Mouse (Mus musculus) mesoderm, embryonic 11.5 days (tissue): ENCODE data around the gene Timm10b.
A peak's percentile ranks its signal among the peaks of the same experiment; 100 is the strongest.

Experiments
- DNase-seq: peaks from one replicate; pipeline ENCODE4 v3.0.0-alpha.2; 2012; ENCODE audit warnings: low read depth, low spot score

Timm10b gene

DNA sequence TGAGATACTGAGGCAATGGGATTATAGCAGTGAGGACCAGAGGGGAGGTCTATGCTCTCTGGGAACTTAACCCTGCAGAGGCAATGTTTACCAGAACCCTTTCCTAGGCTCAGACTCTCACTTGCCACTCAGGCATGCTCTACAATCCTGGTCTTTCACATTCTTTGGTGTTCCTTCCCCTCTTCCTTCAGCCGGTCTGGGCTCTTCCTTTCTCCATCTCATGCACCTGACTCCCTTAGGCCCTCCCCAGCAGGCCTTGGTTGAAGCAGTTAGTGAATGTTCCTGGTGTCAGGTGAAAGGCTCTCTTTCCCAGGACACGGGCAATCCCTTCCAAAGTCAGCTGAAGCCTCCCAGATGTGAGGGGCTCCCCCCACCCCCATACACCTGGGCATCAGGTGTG, at the start of gene Timm10b:
Gene Timm10b, plus strand, starts transcription at position 301 of the 400 bp plus-strand sequence.
- no peak for DNase-seq

DNA sequence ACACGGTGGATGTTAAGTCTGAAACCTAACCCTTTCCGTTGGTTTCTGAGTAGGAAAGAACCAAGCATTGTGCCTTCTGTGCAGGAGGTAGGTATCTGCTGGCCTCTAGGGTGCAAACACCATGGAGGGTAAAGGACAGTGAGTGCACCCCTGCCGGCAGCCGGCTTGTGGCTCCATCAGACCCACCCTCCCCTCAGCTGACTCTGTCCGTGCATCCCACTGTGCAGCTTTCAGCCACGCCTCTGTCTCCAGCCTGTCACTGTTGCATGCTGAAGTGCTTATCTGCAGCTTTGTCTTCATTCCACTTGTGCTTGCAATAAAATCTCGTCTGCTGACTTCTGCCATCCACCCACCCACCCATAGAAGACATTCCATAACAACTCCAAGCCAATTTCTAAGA, 49.8 kb upstream of the Timm10b start:
- DNase-seq: no peak

- DNase-seq: peak; percentile 71
These were observed 36.8 kb upstream of the Timm10b start for GRCm38 (mm10) chr7:105602860-105603623.

GRCm38 (mm10) chr7:105608467-105608866, 31.4 kb upstream of the Timm10b start:
- DNase-seq: no peak

DNA sequence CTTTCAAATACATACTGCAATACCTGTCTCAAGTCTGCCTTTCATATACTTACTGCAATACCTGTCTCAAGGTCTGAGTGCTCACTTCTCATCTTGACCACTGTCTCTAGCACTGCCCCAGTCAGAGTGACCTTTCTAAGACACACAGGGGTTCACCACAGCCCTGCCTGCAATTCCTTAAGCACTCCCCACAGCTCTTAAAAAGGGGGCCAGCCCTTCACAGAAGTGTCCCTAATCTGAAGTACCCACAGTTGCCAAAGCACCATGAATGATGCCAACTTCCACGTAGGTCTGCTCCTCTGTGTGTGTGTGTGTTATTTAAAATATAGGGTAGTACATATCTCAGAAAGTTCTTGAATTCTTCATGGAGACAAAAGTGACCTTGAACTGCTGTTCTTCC, 28.1 kb upstream of the Timm10b start:
- no peak for DNase-seq

GRCm38 (mm10) chr7:105614400-105614799, 25.5 kb upstream of the Timm10b start:
- DNase-seq: no peak

- no peak for DNase-seq
These were observed 24.1 kb upstream of the Timm10b start for GRCm38 (mm10) chr7:105615720-105616119.

GRCm38 (mm10) chr7:105616561-105616960, 23.3 kb upstream of the Timm10b start:
- no peak for DNase-seq

DNA sequence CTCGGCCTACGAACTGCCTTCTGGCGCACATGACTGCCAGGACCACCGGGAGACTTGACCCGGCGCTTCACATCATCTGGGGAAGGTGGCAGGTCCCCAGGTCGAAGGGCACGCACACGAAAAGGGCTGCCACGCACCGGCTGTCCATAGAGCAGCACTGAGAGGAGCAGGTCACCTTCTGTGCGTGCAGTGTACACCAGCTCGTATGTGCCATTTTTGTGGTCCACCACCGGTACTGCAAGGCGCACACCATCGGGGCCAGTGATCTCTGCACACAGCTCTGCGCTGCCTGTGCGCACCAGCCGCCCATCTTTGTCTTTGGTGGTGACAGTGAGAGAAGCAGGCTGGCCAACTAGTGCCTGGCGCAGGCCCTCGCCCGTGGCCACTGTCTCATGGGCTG, 22.0 kb upstream of the Timm10b start:
- no peak for DNase-seq

- no peak for DNase-seq
These were observed 20.2 kb upstream of the Timm10b start for GRCm38 (mm10) chr7:105619701-105620100.

GRCm38 (mm10) chr7:105621053-105621452, 18.8 kb upstream of the Timm10b start:
- DNase-seq: no peak

GRCm38 (mm10) chr7:105621646-105622292, 18.1 kb upstream of the Timm10b start:
- DNase-seq: no peak

DNA sequence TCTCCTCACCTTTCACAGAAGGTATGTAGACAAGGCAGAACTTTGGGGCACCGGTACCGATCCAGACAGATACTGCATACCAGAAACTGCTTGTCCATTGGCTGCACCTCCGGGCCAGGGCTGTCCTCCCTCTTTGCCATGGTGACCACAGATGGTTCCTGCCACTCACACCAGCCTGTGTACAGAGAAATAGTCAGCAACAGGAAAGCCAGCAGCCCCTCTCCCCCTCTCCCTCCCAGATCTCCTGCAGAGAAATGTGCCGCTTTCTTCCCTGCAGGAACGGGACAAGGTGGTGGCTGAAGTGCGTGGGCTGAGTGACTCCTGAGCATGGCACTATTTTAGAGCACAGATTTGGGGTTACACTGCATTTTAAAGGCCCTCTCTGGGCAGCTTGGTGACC, 14.5 kb upstream of the Timm10b start:
- no peak for DNase-seq

DNA sequence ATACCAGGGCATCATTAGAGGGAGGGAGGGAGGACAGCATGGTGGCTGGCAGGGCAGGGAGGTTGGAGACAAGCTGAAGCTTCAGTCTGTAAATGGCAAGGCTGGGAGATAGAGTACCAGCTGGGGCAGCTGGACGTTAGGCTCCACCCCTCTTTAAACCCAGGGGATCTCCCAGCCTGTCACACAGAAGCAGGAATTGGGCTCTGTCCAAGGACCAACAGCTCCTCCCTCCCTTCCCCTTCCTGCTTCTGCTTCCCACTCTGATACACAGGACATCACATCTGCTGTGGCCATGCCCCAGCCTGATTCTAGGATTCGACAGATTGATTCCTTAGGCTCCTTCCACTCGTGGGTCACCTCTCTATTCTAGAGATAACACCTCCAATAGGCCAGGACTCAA, 11.2 kb upstream of the Timm10b start:
- peak; percentile 32 for DNase-seq

- DNase-seq: no peak
These were observed 7.3 kb upstream of the Timm10b start for GRCm38 (mm10) chr7:105632551-105632972.

DNA sequence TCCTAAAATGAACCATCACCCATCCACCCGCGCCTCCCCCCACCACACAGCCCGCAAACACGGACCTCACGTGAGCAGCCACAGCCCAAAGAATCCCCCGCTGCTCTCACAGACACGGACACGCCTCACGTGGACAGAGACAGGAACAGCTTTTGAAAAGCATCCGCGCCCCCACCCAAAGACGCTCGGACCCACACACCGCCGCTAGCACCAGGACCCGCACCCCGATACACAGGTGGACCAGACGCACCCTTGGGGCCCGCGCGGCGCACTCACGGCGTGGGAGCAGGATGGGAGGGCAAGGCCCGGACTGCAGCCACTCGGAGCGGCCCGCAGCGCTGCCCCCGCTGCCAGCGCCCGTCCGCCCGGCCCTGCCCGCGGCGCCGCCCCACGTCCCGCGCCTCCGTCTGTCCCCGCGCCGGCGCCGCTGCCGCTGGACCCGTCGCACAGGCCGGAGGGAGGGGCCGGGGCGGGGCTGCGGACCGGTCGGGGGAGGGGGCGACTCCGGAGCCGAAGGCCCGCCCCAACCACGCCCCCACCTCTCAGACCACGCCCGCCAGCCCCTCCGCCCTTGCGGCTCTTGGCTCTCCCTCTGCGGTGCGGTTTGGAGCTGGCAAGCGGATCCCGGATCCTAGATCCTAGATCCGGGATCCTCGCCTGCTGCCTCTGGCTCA, 6.6 kb upstream of the Timm10b start, which contains the start of gene Trim3:
Gene Trim3, minus strand, starts transcription at position 445 of the 674 bp plus-strand sequence.
- DNase-seq: peak; percentile 87

- DNase-seq: no peak
These were observed 6.1 kb upstream of the Timm10b start for GRCm38 (mm10) chr7:105633801-105634135.

DNA sequence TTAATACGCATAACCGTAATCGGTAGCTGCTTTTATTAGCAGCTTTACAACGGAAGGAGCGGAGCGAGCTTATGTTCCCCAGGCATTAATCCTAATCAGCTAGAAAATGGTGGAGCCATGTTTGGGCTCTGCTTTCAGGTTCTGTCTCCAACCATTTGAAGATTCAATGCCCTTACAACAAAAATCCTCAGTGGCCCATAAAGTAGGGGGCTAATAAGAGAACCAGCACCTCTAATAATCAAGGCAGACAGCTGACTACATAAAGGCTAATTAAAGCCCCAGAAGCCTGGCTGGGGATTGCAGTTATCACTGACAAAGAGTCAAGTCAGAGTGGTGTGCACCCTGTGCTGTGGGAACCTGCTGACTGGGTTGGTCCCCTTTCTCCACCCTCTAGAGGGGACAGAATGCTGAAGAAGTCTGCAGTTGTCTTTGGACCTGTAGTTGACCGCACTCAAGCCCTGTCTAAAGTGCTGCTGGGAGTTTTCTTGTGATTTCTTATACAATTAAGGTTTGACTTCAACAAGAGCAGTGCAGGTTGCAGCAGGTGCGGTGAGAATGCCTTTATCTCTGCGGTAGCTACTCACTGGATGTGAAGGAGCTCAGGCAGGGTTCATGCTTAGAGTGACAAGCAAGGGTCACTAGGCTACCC, 5.5 kb upstream of the Timm10b start:
- DNase-seq: no peak

- no peak for DNase-seq
These were observed 4.1 kb upstream of the Timm10b start for GRCm38 (mm10) chr7:105635726-105636125.

DNA sequence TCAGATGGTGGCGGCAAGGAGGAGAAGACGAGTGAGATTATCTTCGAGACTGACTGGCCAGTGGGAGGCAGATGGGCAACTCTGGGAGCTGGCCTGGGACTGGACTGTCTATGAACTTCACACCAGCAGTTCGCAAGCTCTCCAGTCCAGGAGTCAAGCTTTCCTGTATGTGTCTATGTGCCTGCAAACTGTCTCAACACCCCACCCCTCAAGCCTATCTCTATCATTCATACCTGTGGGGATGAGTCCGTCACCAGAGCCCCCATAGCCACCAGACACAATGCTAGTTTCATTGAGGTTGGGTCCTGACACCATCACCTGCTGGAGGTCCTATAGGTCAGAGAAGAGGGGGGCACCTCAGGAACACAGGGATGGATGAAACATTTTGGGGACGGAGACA, 1.1 kb upstream of the Timm10b start:
- DNase-seq: no peak

DNA sequence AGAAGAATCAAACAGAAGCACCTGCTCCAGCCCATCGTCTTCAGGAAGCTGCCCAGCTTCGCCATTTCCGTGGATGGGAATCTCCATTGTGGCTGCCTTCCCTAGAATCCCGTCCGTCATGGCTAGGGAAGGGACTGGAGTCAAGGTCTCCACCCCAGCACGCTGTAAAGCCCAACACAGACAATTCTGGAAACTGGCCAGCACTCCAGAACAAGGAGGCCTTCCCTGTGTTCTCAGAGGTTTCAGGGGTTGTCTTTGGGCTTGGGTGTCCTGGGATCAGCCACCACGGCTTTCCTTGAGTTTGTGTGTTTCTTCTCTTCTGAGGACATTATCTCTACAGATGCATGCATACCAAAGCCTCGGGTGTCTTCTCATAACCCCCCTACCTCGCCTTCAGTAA, 552 bp upstream of the Timm10b start:
- no peak for DNase-seq

GRCm38 (mm10) chr7:105640233-105640893, 507 bp downstream of the Timm10b start, which contains the start of the genes Arfip2 and Gm45799:
Gene Arfip2, minus strand, starts transcription at chr7:105640416.
Gene Gm45799, plus strand, starts transcription at chr7:105640552.
- DNase-seq: peak; percentile 98
